Mouse (Mus musculus): ENCODE data around the gene Rpl36.

DNA sequence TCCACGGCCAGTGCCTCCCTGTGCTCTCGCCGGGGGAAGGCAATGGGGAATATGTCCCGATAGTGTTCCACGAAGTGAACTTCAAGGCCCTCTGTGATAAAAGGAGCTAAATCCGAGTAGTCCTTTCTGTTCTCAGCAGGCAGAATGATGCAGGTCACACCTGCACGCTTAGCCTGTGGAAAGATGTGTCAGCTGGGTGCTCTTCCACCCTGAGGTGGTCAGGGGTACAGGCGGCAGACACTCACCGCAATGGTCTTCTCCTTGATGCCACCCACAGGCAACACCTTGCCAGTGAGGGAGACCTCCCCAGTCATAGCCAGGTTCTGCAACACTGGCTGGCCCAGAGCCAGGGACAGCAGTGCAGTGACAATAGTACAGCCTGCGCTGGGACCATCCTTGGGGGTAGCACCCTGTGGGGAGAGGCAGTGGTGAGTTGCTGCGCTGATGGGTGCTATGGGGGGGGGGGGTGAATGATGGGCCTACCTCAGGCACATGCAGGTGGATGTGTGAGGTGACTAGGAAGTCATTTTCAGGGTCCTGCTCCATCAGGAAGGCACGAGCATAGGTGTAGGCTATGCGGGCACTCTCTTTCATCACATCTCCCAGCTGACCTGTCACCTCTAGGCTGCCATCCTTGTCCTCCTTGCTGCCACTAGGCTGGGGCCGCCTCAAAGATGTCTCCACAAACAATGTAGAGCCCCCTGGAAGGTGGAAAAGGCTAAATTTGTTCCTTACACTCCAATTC is 1.3 kb downstream of the Rpl36 start:
- TF ChIP-seq CTCF (IDR thresholded peaks at IDR 0.05; ENCODE audit: control insufficient read depth, insufficient read depth, low read length) (no peak), POLR2A (IDR thresholded peaks at IDR 0.05; ENCODE audit: borderline replicate concordance, control insufficient read depth, low read depth, low read length) (no peak)
